Mouse (Mus musculus): ENCODE measurements around the gene Doc2a. TPM values are rescaled to one million over a fixed set of nuclear protein-coding genes. Genes with fewer than 3 reads are reported as not detected.
"Not testable (repeated sequence)": the region's sequence is repeated elsewhere in the genome, so short reads cannot be mapped to it uniquely, and the experiment has no call there.

Gene Doc2a
- polyA plus RNA-seq, 1 experiment, result not detected

DNA sequence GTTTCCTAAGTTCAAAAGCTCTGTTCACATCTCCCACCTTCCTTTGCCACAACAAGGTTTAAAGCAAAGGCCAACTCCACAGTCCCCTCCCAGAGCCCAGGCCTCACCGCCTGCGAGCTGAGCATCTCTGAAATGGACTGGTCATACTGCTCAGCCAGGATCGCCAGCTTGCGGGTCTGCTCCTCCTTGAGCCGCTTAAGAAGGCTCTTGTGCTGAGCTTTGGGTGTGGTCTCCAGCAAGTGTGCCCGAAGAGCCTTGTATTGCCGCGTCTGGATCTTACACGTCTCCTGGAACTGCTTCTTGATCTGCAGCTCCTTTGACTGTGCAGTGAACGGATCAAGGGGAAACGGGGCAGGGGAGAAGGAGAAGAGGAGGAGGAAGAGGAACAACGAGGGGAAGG lies 20.8 kb downstream of the Doc2a start:
- no peak for DNase-seq (ENCODE audit: low spot score)

DNA sequence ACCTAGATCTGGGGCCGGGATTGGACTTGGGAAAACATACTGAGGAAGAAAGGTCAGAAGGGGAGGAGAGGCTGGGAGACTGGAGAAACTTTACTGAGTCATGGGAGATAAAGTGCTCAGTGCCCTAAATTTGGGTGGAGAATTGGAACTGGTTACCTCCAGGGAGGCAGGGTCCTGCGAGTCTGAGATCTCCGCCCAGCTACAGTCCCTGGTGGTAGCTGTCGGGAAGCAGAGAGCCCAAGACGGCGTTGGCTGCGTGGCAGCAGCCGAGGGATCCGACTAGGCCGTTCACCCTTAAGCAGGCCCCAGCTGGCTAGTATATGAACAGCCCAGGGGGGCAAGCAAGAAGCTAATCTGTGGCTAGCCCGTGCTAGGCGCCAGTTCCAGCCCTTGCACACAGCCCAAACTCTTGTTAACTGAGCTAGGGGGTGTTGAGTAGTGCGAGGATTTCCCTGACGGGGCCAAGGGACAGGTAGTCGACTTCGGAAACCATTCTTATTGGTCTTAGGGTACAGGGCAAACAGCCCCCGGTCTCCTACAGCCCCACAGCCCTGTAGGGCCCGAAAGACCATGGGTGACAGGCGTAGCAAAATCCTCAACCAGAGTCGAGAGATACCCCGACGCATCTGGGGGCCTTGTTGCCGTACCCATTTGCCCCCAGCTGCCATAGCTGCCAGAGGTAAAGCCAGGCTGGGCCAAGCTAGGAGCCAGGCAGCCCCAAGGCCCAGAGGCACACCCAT lies 22.7 kb downstream of the Doc2a start:
- DNase-seq (ENCODE audit: low spot score), result no peak

GRCm38 (mm10) chr7:126870520-126870891 lies 23.3 kb downstream of the Doc2a start:
- no peak for DNase-seq (ENCODE audit: low spot score)

- DNase-seq (ENCODE audit: low spot score), result no peak
Observed at GRCm38 (mm10) chr7:126877239-126877638, 30.0 kb downstream of the Doc2a start.

GRCm38 (mm10) chr7:126881040-126881439 lies 33.8 kb downstream of the Doc2a start:
- no peak for DNase-seq (ENCODE audit: low spot score)

- no peak for DNase-seq (ENCODE audit: low spot score)
Observed at GRCm38 (mm10) chr7:126883731-126884181, 36.5 kb downstream of the Doc2a start.

- DNase-seq (ENCODE audit: low spot score), result peak; percentile 97
Observed at GRCm38 (mm10) chr7:126884286-126885164, 37.3 kb downstream of the Doc2a start, which contains the start of gene Taok2. Gene Taok2, minus strand, starts transcription at chr7:126884703.

DNA sequence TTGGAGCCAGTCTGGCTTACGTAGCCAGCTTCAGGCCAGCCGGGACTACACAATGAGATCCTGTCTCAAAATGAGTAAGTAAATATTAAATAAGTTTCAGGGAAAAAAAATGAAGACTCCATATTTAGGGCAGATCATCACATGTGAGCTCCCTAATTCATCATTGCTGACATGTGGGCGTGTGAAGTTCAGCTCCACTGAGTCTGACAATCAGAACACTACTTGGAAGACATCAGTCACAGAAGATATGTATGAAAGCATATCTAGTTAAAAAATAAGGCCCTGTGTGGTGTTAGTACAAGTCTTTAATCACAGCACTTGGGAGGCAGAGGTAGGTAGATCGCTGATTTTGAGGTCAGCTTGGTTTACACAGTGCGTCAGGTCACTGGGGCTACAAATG lies 40.1 kb downstream of the Doc2a start:
- no peak for DNase-seq (ENCODE audit: low spot score)

- no peak for DNase-seq (ENCODE audit: low spot score)
Observed at GRCm38 (mm10) chr7:126888852-126889251, 41.6 kb downstream of the Doc2a start.

- DNase-seq (ENCODE audit: low spot score), result no peak
Observed at GRCm38 (mm10) chr7:126896912-126897311, 49.7 kb downstream of the Doc2a start.

DNA sequence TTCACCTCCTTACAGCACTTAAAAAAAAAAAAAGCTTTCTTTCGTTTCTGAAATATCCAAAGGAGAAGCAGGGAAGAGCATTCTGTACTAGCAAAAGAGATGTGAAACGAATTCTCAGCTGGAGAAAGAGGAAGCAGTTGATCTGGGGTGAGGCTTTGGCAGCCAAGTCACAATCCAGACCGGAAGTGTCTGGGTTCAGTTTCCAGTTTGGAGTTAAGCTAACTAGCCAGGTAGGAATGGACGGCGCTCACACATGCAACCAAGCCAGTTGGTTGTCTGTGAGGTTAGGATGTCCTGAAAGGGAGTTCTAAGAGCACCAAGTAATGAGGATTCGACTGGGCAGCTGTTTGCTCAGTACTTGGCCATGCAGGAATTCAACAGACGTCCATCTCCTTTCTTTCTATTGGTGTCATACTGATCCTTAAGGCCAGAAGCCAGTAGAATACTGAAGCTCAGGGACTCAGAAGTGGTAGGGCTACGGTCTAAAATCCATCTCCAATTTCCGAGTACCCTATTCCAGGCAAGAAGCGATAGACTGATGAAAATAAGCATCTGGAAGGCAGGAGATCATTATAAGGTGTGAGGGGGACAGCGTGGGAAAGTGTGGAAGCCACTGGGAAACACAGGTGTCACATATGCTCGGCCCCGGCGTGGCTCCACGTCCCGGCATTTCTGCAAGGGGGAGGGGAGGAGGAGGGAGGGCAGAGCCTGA lies 50.3 kb downstream of the Doc2a start:
- DNase-seq (ENCODE audit: low spot score), result no peak

GRCm38 (mm10) chr7:126898102-126898990 lies 51.1 kb downstream of the Doc2a start:
- DNase-seq (ENCODE audit: low spot score), result peak; percentile 97

- not testable (repeated sequence) for DNase-seq (ENCODE audit: low spot score)
Observed at GRCm38 (mm10) chr7:126899781-126900180, 52.6 kb downstream of the Doc2a start.

Other genes starting within 250 kb of the Doc2a start
- gene Nupr1, start 216.6 kb upstream of the Doc2a start, polyA plus RNA-seq (2012; rRNA removed), result 67.1 and 82.3 TPM in 2 replicates
- 24.5 and 27.7 TPM in 2 replicates for gene Sgf29, start 198.1 kb upstream of the Doc2a start, polyA plus RNA-seq (2012; rRNA removed)
- 28.5 and 29.2 TPM in 2 replicates for gene Sult1a1, start 171.0 kb upstream of the Doc2a start, polyA plus RNA-seq (2012; rRNA removed)
- 32.6 and 37.6 TPM in 2 replicates for gene Bola2, start 152.0 kb upstream of the Doc2a start, polyA plus RNA-seq (2012; rRNA removed)
- 19.3 and 22.5 TPM in 2 replicates for gene Slx1b, start 151.6 kb upstream of the Doc2a start, polyA plus RNA-seq (2012; rRNA removed)
- 34.8 and 39.4 TPM in 2 replicates for gene Coro1a, start 139.6 kb upstream of the Doc2a start, polyA plus RNA-seq (2012; rRNA removed)
- gene Mapk3, start 87.8 kb upstream of the Doc2a start, polyA plus RNA-seq (2012; rRNA removed), result 214 TPM in 2 replicates
- 15.7 and 28.5 TPM in 2 replicates for gene Gdpd3, start 81.1 kb upstream of the Doc2a start, polyA plus RNA-seq (2012; rRNA removed)
- gene Ypel3, start 70.5 kb upstream of the Doc2a start, polyA plus RNA-seq (2012; rRNA removed), result 188 and 213 TPM in 2 replicates
- 1.3 and 1.4 TPM in 2 replicates for gene Tbx6, start 65.9 kb upstream of the Doc2a start, polyA plus RNA-seq (2012; rRNA removed)
- gene Ppp4c, start 54.9 kb upstream of the Doc2a start, polyA plus RNA-seq (2012; rRNA removed), result 106 and 121 TPM in 2 replicates
- gene Fam57b, start 49.7 kb upstream of the Doc2a start, polyA plus RNA-seq (2012; rRNA removed), result 2.4 and 2.9 TPM in 2 replicates
- gene 4930451I11Rik, start 15.8 kb upstream of the Doc2a start, polyA plus RNA-seq (2012; rRNA removed), result not detected in 2 replicates
- 18.0 and 21.0 TPM in 2 replicates for gene Hirip3, start 14.6 kb downstream of the Doc2a start, polyA plus RNA-seq (2012; rRNA removed)
- gene Ino80e, start 15.0 kb downstream of the Doc2a start, polyA plus RNA-seq (2012; rRNA removed), result 42.3 and 46.0 TPM in 2 replicates
- 55.8 and 65.4 TPM in 2 replicates for gene Taok2, start 37.3 kb downstream of the Doc2a start, polyA plus RNA-seq (2012; rRNA removed)
- gene Tmem219, start 75.5 kb downstream of the Doc2a start, polyA plus RNA-seq (2012; rRNA removed), result 41.3 and 46.0 TPM in 2 replicates
- 16.3 and 16.4 TPM in 2 replicates for gene Kctd13, start 81.5 kb downstream of the Doc2a start, polyA plus RNA-seq (2012; rRNA removed)
- gene Asphd1, start 102.2 kb downstream of the Doc2a start, polyA plus RNA-seq (2012; rRNA removed), result not detected in 2 replicates
- gene Sez6l2, start 103.1 kb downstream of the Doc2a start, polyA plus RNA-seq (2012; rRNA removed), result 0.65 and 0.72 TPM in 2 replicates
- 118 and 119 TPM in 2 replicates for gene Cdipt, start 128.5 kb downstream of the Doc2a start, polyA plus RNA-seq (2012; rRNA removed)
- gene Cdiptos, start 128.7 kb downstream of the Doc2a start, polyA plus RNA-seq (2012; rRNA removed), result 2.2 and 2.7 TPM in 2 replicates
- 46.2 and 52.7 TPM in 2 replicates for gene Mvp, start 167.2 kb downstream of the Doc2a start, polyA plus RNA-seq (2012; rRNA removed)
- gene Pagr1b, start 169.1 kb downstream of the Doc2a start, polyA plus RNA-seq (2012; rRNA removed), result 2.8 and 3.2 TPM in 2 replicates
- 16.4 and 18.2 TPM in 2 replicates for gene Pagr1a, start 169.9 kb downstream of the Doc2a start, polyA plus RNA-seq (2012; rRNA removed)
- gene Gm42742, start 173.7 kb downstream of the Doc2a start, polyA plus RNA-seq (2012; rRNA removed), result 66.3 and 76.5 TPM in 2 replicates
- 9.7 and 10.2 TPM in 2 replicates for gene Prrt2, start 173.8 kb downstream of the Doc2a start, polyA plus RNA-seq (2012; rRNA removed)
- 72.0 and 72.5 TPM in 2 replicates for gene Maz, start 179.6 kb downstream of the Doc2a start, polyA plus RNA-seq (2012; rRNA removed)
- 2.3 and 2.7 TPM in 2 replicates for gene Kif22, start 195.1 kb downstream of the Doc2a start, polyA plus RNA-seq (2012; rRNA removed)
- gene Zg16, start 239.9 kb downstream of the Doc2a start, polyA plus RNA-seq (2012; rRNA removed), result 0.15 and 0.34 TPM in 2 replicates
- 4.4 and 6.0 TPM in 2 replicates for gene AI467606, start 243.9 kb downstream of the Doc2a start, polyA plus RNA-seq (2012; rRNA removed)

All from urinary bladder, adult 2 months (tissue).